Mouse (Mus musculus): ENCODE data around the gene Eid2.

DNA sequence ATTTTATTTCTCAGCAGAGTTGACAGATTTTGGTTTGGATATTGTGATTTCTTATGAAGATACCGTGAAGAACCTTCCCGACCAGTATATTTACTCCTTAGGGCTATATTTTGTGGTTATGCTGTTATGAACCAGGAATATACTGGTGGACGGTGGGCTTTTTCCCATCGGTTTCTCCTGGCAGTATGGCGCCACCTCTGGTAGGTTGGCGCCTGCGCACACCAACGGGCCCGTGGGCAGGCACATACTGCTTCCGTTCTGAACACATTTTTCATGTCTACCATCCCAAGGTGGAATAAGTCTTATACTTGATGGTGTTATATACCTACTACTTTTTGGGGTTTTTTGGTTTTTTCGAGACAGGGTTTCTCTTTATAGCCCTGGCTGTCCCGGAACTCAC is 1.7 kb downstream of the Eid2 start:
- TF ChIP-seq CTCF (IDR thresholded peaks at IDR 0.05; ENCODE audit: borderline replicate concordance, extremely low read depth, insufficient read depth, insufficient read length) (peak; percentile 46; the same call in 1 of the 2 replicates), POLR2A (IDR thresholded peaks at IDR 0.05; ENCODE audit: borderline replicate concordance, extremely low read depth, insufficient read depth, insufficient read length, poor library complexity, severe bottlenecking) (no peak)

Measured in brain, embryonic 14.5 days (tissue).